ENCODE assay signal across 9 mouse cellular contexts in the genomic region with DNA sequence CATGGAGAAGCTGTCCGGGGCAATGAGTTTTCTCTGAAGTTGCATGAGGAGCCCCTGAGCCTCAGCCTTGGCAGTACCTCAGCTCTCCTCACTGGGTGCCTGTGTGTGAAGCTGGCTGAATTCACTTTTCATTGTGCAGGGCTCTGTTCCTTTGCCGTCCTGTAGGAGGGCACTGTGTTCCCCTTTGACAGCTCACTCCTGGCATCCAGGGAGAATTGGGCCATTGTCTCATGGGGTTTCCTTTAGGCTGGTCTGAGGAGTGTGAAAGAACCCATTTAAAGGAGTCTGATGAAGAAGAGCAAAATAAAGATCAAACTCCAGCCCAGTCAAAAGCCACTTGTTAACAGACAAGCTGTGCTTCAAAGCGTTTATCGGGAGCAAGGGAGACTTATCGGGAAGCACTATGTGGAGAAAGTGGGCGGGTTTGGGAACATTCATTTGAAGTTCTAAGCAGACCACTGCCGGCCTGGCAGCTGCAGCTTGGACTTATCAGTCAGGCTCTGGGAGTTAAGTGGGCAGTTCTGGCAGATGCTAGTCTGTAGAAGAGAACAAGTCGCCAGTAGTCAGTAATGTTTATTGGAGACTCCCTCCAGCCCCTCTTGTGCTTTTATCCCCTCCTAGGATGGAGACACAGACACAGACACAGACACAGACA. TPM values are rescaled to one million over a fixed set of nuclear protein-coding genes. Genes with fewer than 3 reads are reported as not detected.
DNase-seq lines count a peak whose midpoint lies in the region; ATAC-seq lines count a peak whose summit lies in the region.
"Had no signal": no experiment of that assay in that cellular context is flagged by ENCODE, and none has a peak within 500 bp of the region (broad histone marks: within the 10 kb centered on the region; RNA-seq: fewer than 3 reads in every experiment).

No protein-coding gene starts in this region.

- H3K27ac ChIP-seq in heart, embryonic 10.5 days, result no peak overlapping the region
- H3K27ac ChIP-seq in hindbrain, embryonic 15.5 days (replicated peaks), result peak overlapping the region; percentile 56; the same call in 1 of the 2 replicates
- H3K27ac ChIP-seq in kidney, embryonic 15.5 days, result no peak overlapping the region

- no peaks in the 10 kb centered on the region for H3K9me3 ChIP-seq in heart, embryonic 10.5 days
- no peaks in the 10 kb centered on the region for H3K9me3 ChIP-seq in hindbrain, embryonic 15.5 days
- H3K9me3 ChIP-seq in kidney, embryonic 15.5 days (replicated peaks), result no peaks in the 10 kb centered on the region

- WGBS in heart, embryonic 10.5 days, result 5% methylated on average over 8 of the region's 8 CpGs
- 11% methylated on average over 8 of the region's 8 CpGs for WGBS in hindbrain, embryonic 15.5 days
- 23% methylated on average over 8 of the region's 8 CpGs for WGBS in kidney, embryonic 15.5 days

- H3K4me3 ChIP-seq in heart, embryonic 10.5 days, result peak overlapping the region; percentile 19; the same call in 1 of the 2 replicates
- H3K4me3 ChIP-seq in hindbrain, embryonic 15.5 days, result no peak overlapping the region
- no peak overlapping the region for H3K4me3 ChIP-seq in kidney, embryonic 15.5 days (replicated peaks)

- no peaks in the 10 kb centered on the region for H3K36me3 ChIP-seq in heart, embryonic 10.5 days
- H3K36me3 ChIP-seq in hindbrain, embryonic 15.5 days, result no peaks in the 10 kb centered on the region
- H3K36me3 ChIP-seq in kidney, embryonic 15.5 days, result no peaks in the 10 kb centered on the region

- H3K4me2 ChIP-seq in hindbrain, embryonic 15.5 days, result no peak overlapping the region
- no peak overlapping the region for H3K4me2 ChIP-seq in kidney, embryonic 15.5 days

- H3K4me1 ChIP-seq in heart, embryonic 10.5 days, result peaks cover 26% of the 10 kb centered on the region
- no peaks in the 10 kb centered on the region for H3K4me1 ChIP-seq in hindbrain, embryonic 15.5 days (replicated peaks)
- no peaks in the 10 kb centered on the region for H3K4me1 ChIP-seq in kidney, embryonic 15.5 days

- H3K27me3 ChIP-seq in heart, embryonic 10.5 days (ENCODE audit: insufficient read depth, poor library complexity, severe bottlenecking), result peaks cover 16% of the 10 kb centered on the region
- no peaks in the 10 kb centered on the region for H3K27me3 ChIP-seq in hindbrain, embryonic 15.5 days
- no peaks in the 10 kb centered on the region for H3K27me3 ChIP-seq in kidney, embryonic 15.5 days

- H3K9ac ChIP-seq in hindbrain, embryonic 15.5 days, result no peak overlapping the region
- no peak overlapping the region for H3K9ac ChIP-seq in kidney, embryonic 15.5 days

- ATAC-seq in hindbrain, embryonic 15.5 days (ENCODE audit: low FRiP score, low read depth), result peak; percentile 72
- ATAC-seq in kidney, embryonic 15.5 days (replicated peaks; ENCODE audit: low FRiP score), result no peak; the same call in 1 of the 2 replicates

- DNase-seq in heart, embryonic 10.5 days (ENCODE audit: low spot score), result peak; percentile 79
- no peak for DNase-seq in heart, postnatal 4 days
- peak; percentile 34 for DNase-seq in lung, postnatal 10 days
- DNase-seq in lung, adult 18-20 months, result no peak
- DNase-seq in retina, embryonic 14.5 days (ENCODE audit: low spot score), result peak; percentile 36
- no peak for DNase-seq in adrenal gland, postnatal 14 days
- DNase-seq: left cerebral cortex, postnatal 4 days had no signal

RNA-seq across cellular contexts. Expression of gene Cxcr4, which starts 40.2 kb away (rescaled TPM):
- polyA plus RNA-seq in heart, embryonic 10.5 days (2016; fragmentation: Nextera tagmentation; extraction: Ambion mirVana), result 1.2 and 1.7 TPM in 2 replicates
- total RNA-seq in heart, postnatal 4 days (2021), result 10 to 100 TPM in 1 of 2 experiments, 1 to 10 TPM in 1; 8.3 to 10.8 TPM
- 9.2 and 10.0 TPM in 2 replicates for polyA plus RNA-seq in hindbrain, embryonic 15.5 days (2015; fragmentation: Nextera tagmentation; extraction: Ambion mirVana)
- 39.7 and 49.8 TPM in 2 replicates for total RNA-seq in adrenal gland, postnatal 14 days (2021)
- polyA plus RNA-seq in kidney, embryonic 15.5 days (2015; fragmentation: Nextera tagmentation; extraction: Ambion mirVana), result 8.8 and 9.8 TPM in 2 replicates

Comparison
In these comparisons a context has a peak if more than half of its experiments do, and no peak if none do; other contexts are left out.
1. DNase-seq: peak in heart, embryonic 10.5 days (single experiment), lung, postnatal 10 days (single experiment) and retina, embryonic 14.5 days (single experiment); none in heart, postnatal 4 days (single experiment), lung, adult 18-20 months (0 of 2) and adrenal gland, postnatal 14 days (single experiment).